Mouse (Mus musculus) CH12.LX (cell line): Measurements from ENCODE around the gene Exosc9.

Experiments
- BHLHE40 ChIP-seq: IDR thresholded peaks from 2 replicates; pipeline ENCODE4 v1.6.1; 2011; ENCODE audit warnings: mild to moderate bottlenecking, low read depth, low read length, improper control_type of control experiment
- CTCF ChIP-seq, 2 experiments: IDR thresholded peaks in 1 of 2; conservative IDR thresholded peaks in 1 of 2; 2 replicates each; pipeline ENCODE4 v1.5.1; 2011 to 2012; ENCODE audit warnings: low read depth in 2 of 2, low read length in 2 of 2, improper control_type of control experiment in 1 of 2, inconsistent platforms in 1 of 2, mild to moderate bottlenecking in 1 of 2, moderate library complexity in 1 of 2
- JUN ChIP-seq: IDR thresholded peaks from 2 replicates; pipeline ENCODE4 v1.6.1; 2011; ENCODE audit warnings: low read depth, mild to moderate bottlenecking, low read length, improper control_type of control experiment, moderate library complexity; ENCODE audit not compliant: insufficient read depth
- MAZ ChIP-seq: IDR thresholded peaks from 2 replicates; pipeline ENCODE4 v1.6.1; 2012; ENCODE audit warnings: low read depth, mild to moderate bottlenecking, inconsistent platforms, low read length, improper control_type of control experiment, moderate library complexity
- MYC ChIP-seq: IDR thresholded peaks from 2 replicates; pipeline ENCODE4 v1.6.1; 2011; ENCODE audit warnings: low read depth, mild to moderate bottlenecking, improper control_type of control experiment, low read length
- POLR2A ChIP-seq: IDR thresholded peaks from 2 replicates; pipeline ENCODE4 v1.6.1; 2011; ENCODE audit warnings: low read depth, mild to moderate bottlenecking, improper control_type of control experiment, low read length
- ZC3H11A ChIP-seq: IDR thresholded peaks from 2 replicates; pipeline ENCODE4 v1.6.1; 2012; ENCODE audit warnings: low read depth, mild to moderate bottlenecking, inconsistent platforms, low read length, improper control_type of control experiment
- ZNF384 ChIP-seq: IDR thresholded peaks from 2 replicates; pipeline ENCODE4 v1.6.1; 2012; ENCODE audit warnings: low read depth, low read length, improper control_type of control experiment, inconsistent platforms

DNA sequence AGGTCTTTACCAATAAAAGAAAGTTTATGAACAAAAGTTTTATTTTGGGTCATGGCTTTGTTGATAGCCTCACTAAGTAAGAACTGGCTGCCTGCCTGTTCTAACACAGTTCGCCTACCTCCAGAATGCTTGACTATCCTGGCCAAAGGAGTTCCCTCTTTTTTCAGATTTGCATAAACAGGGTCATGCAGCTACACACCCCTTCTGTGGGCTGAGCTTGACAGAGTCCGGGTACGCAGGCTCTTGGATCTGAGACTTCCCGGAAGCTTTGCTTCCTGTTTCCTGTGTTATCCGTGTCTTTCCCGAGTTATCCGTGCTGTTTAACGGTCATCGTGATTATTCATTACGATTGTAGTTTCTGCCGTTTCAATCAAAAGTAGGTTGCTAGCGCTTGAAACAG is 16.4 kb upstream of the Exosc9 start:
- TF ChIP-seq CTCF (conservative IDR thresholded peaks at IDR 0.05 in 1 of 2, IDR thresholded peaks at IDR 0.05 in 1 of 2; ENCODE audit: low read depth in 2 of 2, low read length in 2 of 2): no peak
- no peak for TF ChIP-seq MYC
- TF ChIP-seq MAZ: no peak
- no peak for TF ChIP-seq POLR2A
- no peak for TF ChIP-seq ZNF384
- TF ChIP-seq BHLHE40: no peak
- no peak for TF ChIP-seq JUN
- TF ChIP-seq ZC3H11A: no peak
